Mouse (Mus musculus) embryonic facial prominence, embryonic 10.5 days (tissue): ENCODE results near the gene Tsacc. TPM values are rescaled to one million over a fixed set of nuclear protein-coding genes. Genes with fewer than 3 reads are reported as not detected.

Experiments used
- polyA plus RNA-seq: library from polyadenylated mRNA; unstranded; fragments of >200 nt; fragmentation: Nextera tagmentation; extraction: Ambion mirVana; gene quantifications from 2 replicates; pipeline ENCODE4 v1.2.1, GENCODE M21; 2016

Gene Tsacc
- polyA plus RNA-seq, 1 experiment from 2014 or later, result 12.6 TPM

Other genes starting within 250 kb of the Tsacc start
- 126 and 145 TPM in 2 replicates for gene Naxe, start 238.5 kb downstream of the Tsacc start, polyA plus RNA-seq
- 0.09 and 0.24 TPM in 2 replicates for gene Ttc24, start 218.7 kb downstream of the Tsacc start, polyA plus RNA-seq
- 27.3 and 28.2 TPM in 2 replicates for gene Iqgap3, start 215.0 kb downstream of the Tsacc start, polyA plus RNA-seq
- gene Mef2d, start 154.6 kb downstream of the Tsacc start, polyA plus RNA-seq, result 11.1 and 12.1 TPM in 2 replicates
- gene Rhbg, start 42.3 kb downstream of the Tsacc start, polyA plus RNA-seq, result 0.17 TPM in 1 of 2 replicates, not detected in the other
- gene Gm38392, start 9.8 kb downstream of the Tsacc start, polyA plus RNA-seq, result not detected in 2 replicates
- gene Cct3, start 117 bp upstream of the Tsacc start, polyA plus RNA-seq, result 862 and 910 TPM in 2 replicates
- gene Glmp, start 28.0 kb upstream of the Tsacc start, polyA plus RNA-seq, result 142 and 153 TPM in 2 replicates
- 2.4 and 4.8 TPM in 2 replicates for gene Tmem79, start 39.1 kb upstream of the Tsacc start, polyA plus RNA-seq
- gene Smg5, start 39.3 kb upstream of the Tsacc start, polyA plus RNA-seq, result 84.8 and 86.3 TPM in 2 replicates
- gene Paqr6, start 67.6 kb upstream of the Tsacc start, polyA plus RNA-seq, result 0.43 and 1.2 TPM in 2 replicates
- gene Bglap3, start 75.7 kb upstream of the Tsacc start, polyA plus RNA-seq, result 0.10 and 0.35 TPM in 2 replicates
- not detected in 2 replicates for gene Bglap2, start 81.7 kb upstream of the Tsacc start, polyA plus RNA-seq
- not detected in 2 replicates for gene Bglap, start 87.5 kb upstream of the Tsacc start, polyA plus RNA-seq
- 184 and 194 TPM in 2 replicates for gene Pmf1, start 113.3 kb upstream of the Tsacc start, polyA plus RNA-seq
- 17.5 and 17.6 TPM in 2 replicates for gene Slc25a44, start 128.1 kb upstream of the Tsacc start, polyA plus RNA-seq
- gene Sema4a, start 164.2 kb upstream of the Tsacc start, polyA plus RNA-seq, result 5.9 and 7.1 TPM in 2 replicates
- 15.2 and 17.9 TPM in 2 replicates for gene Lmna, start 213.0 kb upstream of the Tsacc start, polyA plus RNA-seq
- gene Mex3a, start 235.4 kb upstream of the Tsacc start, polyA plus RNA-seq, result 33.6 and 37.4 TPM in 2 replicates